Mouse (Mus musculus) embryonic fibroblast, embryonic 13.5 days (primary cell): Measurements from ENCODE around the gene Gm21972.

ENCODE experiments used
- CTCF ChIP-seq: IDR thresholded peaks from 2 replicates; pipeline ENCODE4 v1.5.1; 2011; ENCODE audit warnings: mild to moderate bottlenecking, control low read depth, low read length, moderate library complexity, borderline replicate concordance; ENCODE audit not compliant: insufficient read depth
- POLR2A ChIP-seq: IDR thresholded peaks from 2 replicates; pipeline ENCODE4 v1.6.1; 2011; ENCODE audit warnings: low read depth, mild to moderate bottlenecking, control low read depth, low read length, moderate library complexity

DNA sequence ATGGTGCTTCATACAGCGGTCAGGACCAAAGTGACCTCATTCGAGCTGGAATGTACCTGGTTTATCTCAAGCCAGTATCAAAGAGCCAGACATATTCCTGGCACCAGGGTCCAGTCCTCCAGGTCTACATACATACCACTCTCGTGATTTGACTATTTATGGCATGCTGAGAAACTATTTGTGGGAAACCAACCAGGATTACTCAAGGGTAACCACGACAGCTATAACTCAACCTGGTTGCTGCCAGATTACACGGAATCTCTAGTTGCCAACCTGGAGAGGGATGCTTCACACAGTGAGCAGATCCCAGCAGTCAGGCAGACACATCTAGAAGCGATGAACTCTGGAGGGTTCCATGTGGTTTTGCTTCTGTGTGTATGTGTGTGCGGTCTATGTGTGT is 17.9 kb downstream of the Gm21972 start:
- no peak for TF ChIP-seq CTCF
- TF ChIP-seq POLR2A, result no peak
